In the genomic region with DNA sequence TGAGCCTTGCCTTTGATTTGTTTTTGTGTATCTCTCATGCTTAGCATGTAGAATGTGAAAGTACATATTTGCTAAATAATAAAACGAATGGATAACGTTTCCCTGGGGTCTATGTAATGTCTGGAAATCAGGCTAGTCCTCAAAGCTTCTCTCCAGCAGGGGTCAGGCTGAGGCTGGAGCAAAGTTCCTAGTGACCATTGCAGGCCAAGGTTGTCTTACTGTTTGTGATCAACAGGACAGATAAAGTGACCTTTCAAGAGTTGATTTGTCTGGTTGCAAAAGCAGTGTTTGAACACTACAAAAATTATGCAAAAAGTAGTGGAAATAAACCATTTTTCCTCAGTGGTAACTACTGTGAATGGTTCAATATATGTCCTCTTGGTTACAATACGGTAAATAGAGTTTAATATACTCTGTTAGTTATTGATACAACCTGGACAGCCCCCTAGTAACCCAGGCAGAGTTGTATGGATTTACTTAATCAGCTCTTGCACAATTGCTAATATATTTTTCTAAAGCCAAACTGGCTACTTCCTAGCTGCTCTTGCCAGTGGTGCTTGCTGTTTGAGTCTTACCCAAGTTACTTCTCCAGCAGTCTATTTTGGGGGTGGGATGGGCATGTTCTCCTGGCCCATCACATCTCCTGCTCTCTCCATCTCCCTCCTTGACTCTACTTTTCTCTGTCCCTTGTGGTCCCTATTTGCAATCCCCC, we compare ENCODE assay signal across 18 mouse cellular contexts. TPM values are rescaled to one million over a fixed set of nuclear protein-coding genes. Genes with fewer than 3 reads are reported as not detected.
DNase-seq lines count a peak whose midpoint lies in the region; ATAC-seq and TF ChIP-seq lines count a peak whose summit lies in the region.
"Had no signal": no experiment of that assay in that cellular context is flagged by ENCODE, and none has a peak within 500 bp of the region (broad histone marks: within the 10 kb centered on the region; RNA-seq: fewer than 3 reads in every experiment).

No protein-coding gene starts in this region.

- DNase-seq in lung, postnatal 0 days (ENCODE audit: low spot score): no peak
- DNase-seq in lung, adult 18-20 months: no peak
- DNase-seq in adipocyte (ENCODE audit: low spot score): peak; percentile 48
- no peak for DNase-seq in cerebellum, adult 2 months
- no peak for DNase-seq in neural tube, embryonic 10.5 days (ENCODE audit: extremely low spot score, low spot score)

- TF ChIP-seq POLR2A in cerebellum, adult 2 months (IDR thresholded peaks at IDR 0.05; ENCODE audit: borderline replicate concordance, insufficient read depth, low read length): no peak

- H3K4me3 ChIP-seq in intestine, postnatal 0 days (ENCODE audit: low read depth, low read length): no peak overlapping the region
- no peak overlapping the region for H3K4me3 ChIP-seq in intestine, embryonic 15.5 days (replicated peaks)
- H3K4me3 ChIP-seq in lung, postnatal 0 days (ENCODE audit: low read depth, low read length): no peak overlapping the region
- H3K4me3 ChIP-seq in cerebellum, adult 2 months (replicated peaks; ENCODE audit: insufficient read depth, low read depth, low read length): no peak overlapping the region
- H3K4me3 ChIP-seq: embryonic facial prominence, embryonic 12.5 days; forebrain, embryonic 12.5 days; lung, embryonic 15.5 days had no signal

- H3K27ac ChIP-seq in intestine, postnatal 0 days (ENCODE audit: low read depth, low read length): no peak overlapping the region
- no peak overlapping the region for H3K27ac ChIP-seq in intestine, embryonic 15.5 days
- no peak overlapping the region for H3K27ac ChIP-seq in lung, postnatal 0 days (ENCODE audit: low read length)
- no peak overlapping the region for H3K27ac ChIP-seq in cerebellum, adult 2 months (ENCODE audit: insufficient read depth, low read length)
- H3K27ac ChIP-seq: embryonic facial prominence, embryonic 12.5 days; forebrain, embryonic 12.5 days; lung, embryonic 15.5 days had no signal

- H3K36me3 ChIP-seq in intestine, postnatal 0 days (ENCODE audit: control insufficient read depth, insufficient read depth): no peaks in the 10 kb centered on the region
- H3K36me3 ChIP-seq in intestine, embryonic 15.5 days: no peaks in the 10 kb centered on the region
- no peaks in the 10 kb centered on the region for H3K36me3 ChIP-seq in lung, postnatal 0 days (ENCODE audit: insufficient read depth, low read length)
- H3K36me3 ChIP-seq: embryonic facial prominence, embryonic 12.5 days had no signal

- no peaks in the 10 kb centered on the region for H3K27me3 ChIP-seq in intestine, postnatal 0 days (replicated peaks; ENCODE audit: control insufficient read depth, insufficient read depth, low read length)
- no peaks in the 10 kb centered on the region for H3K27me3 ChIP-seq in intestine, embryonic 15.5 days (replicated peaks)
- H3K27me3 ChIP-seq in lung, postnatal 0 days (replicated peaks; ENCODE audit: insufficient read depth, low read length): no peaks in the 10 kb centered on the region
- no peaks in the 10 kb centered on the region for H3K27me3 ChIP-seq in cerebellum, adult 2 months (ENCODE audit: control insufficient read depth, insufficient read depth, low read length)
- H3K27me3 ChIP-seq: embryonic facial prominence, embryonic 12.5 days; forebrain, embryonic 12.5 days; lung, embryonic 15.5 days had no signal

- no peak for ATAC-seq in intestine, postnatal 0 days
- ATAC-seq in intestine, embryonic 15.5 days: no peak
- no peak for ATAC-seq in lung, postnatal 0 days
- ATAC-seq in erythroblast, adult 5-6 weeks (replicated peaks; ENCODE audit: low FRiP score, poor library complexity, severe bottlenecking): 0 out of 2 replicates have a peak, but pooled peaks have one; percentile 35

- no peak for TF ChIP-seq EP300 in lung, postnatal 0 days (IDR thresholded peaks at IDR 0.05)

- no peaks in the 10 kb centered on the region; the same call in 1 of the 2 replicates for H3K4me1 ChIP-seq in intestine, postnatal 0 days (replicated peaks; ENCODE audit: control insufficient read depth, insufficient read depth, low read length)
- 0 out of 2 replicates have a peak, but pooled peaks cover 5% of the 10 kb centered on the region for H3K4me1 ChIP-seq in intestine, embryonic 15.5 days (replicated peaks)
- H3K4me1 ChIP-seq in lung, postnatal 0 days (ENCODE audit: insufficient read depth, low read depth, low read length): no peaks in the 10 kb centered on the region
- no peaks in the 10 kb centered on the region for H3K4me1 ChIP-seq in cerebellum, adult 2 months (ENCODE audit: control insufficient read depth, insufficient read depth, low read length)
- H3K4me1 ChIP-seq: embryonic facial prominence, embryonic 12.5 days; forebrain, embryonic 12.5 days; lung, embryonic 15.5 days had no signal

- H3K4me2 ChIP-seq in intestine, postnatal 0 days (replicated peaks; ENCODE audit: low read depth): no peak overlapping the region
- no peak overlapping the region for H3K4me2 ChIP-seq in intestine, embryonic 15.5 days (replicated peaks)
- no peak overlapping the region for H3K4me2 ChIP-seq in lung, postnatal 0 days (replicated peaks; ENCODE audit: low read depth, low read length)
- H3K4me2 ChIP-seq: embryonic facial prominence, embryonic 12.5 days; forebrain, embryonic 12.5 days; heart, embryonic 11.5 days; lung, embryonic 15.5 days had no signal

- H3K9me3 ChIP-seq in intestine, postnatal 0 days (ENCODE audit: control insufficient read depth): no peaks in the 10 kb centered on the region
- no peaks in the 10 kb centered on the region for H3K9me3 ChIP-seq in intestine, embryonic 15.5 days
- H3K9me3 ChIP-seq in lung, postnatal 0 days (ENCODE audit: low read length): no peaks in the 10 kb centered on the region
- H3K9me3 ChIP-seq: embryonic facial prominence, embryonic 12.5 days; forebrain, embryonic 12.5 days; lung, embryonic 15.5 days had no signal

- no peak overlapping the region for H3K9ac ChIP-seq in intestine, postnatal 0 days (ENCODE audit: low read depth, low read length)
- no peak overlapping the region for H3K9ac ChIP-seq in intestine, embryonic 15.5 days
- H3K9ac ChIP-seq in lung, postnatal 0 days (replicated peaks; ENCODE audit: low read depth): no peak overlapping the region
- H3K9ac ChIP-seq: embryonic facial prominence, embryonic 12.5 days; forebrain, embryonic 12.5 days; lung, embryonic 15.5 days had no signal

- 71% methylated on average over 3 of the region's 3 CpGs for WGBS in intestine, postnatal 0 days
- WGBS in intestine, embryonic 15.5 days: 74% methylated on average over 3 of the region's 3 CpGs
- WGBS in lung, postnatal 0 days: 77% methylated on average over 3 of the region's 3 CpGs
- WGBS in cerebellum, adult 2 months: 77% methylated on average over 3 of the region's 3 CpGs

- peak; percentile 54 for TF ChIP-seq CTCF in intestine, postnatal 0 days (IDR thresholded peaks at IDR 0.05; ENCODE audit: low read depth)
- peak; percentile 46 for TF ChIP-seq CTCF in lung, postnatal 0 days (IDR thresholded peaks at IDR 0.05)
- TF ChIP-seq CTCF in cerebellum, adult 2 months (IDR thresholded peaks at IDR 0.05; ENCODE audit: borderline replicate concordance, insufficient read depth, low read depth, low read length): no peak

RNA-seq across cellular contexts. Expression of gene Serpinb1a, which starts 23.7 kb away (rescaled TPM):
- 598 and 670 TPM in 2 replicates for polyA plus RNA-seq in intestine, postnatal 0 days (2015; fragmentation: Nextera tagmentation; extraction: Ambion mirVana)
- 160 and 164 TPM in 2 replicates for polyA plus RNA-seq in intestine, embryonic 15.5 days (2015; fragmentation: Nextera tagmentation; extraction: Ambion mirVana)
- 32.0 and 33.2 TPM in 2 replicates for polyA plus RNA-seq in lung, postnatal 0 days (2015; fragmentation: Nextera tagmentation; extraction: Ambion mirVana)
- total RNA-seq in erythroblast, adult 5-6 weeks (2015; ENCODE audit: low replicate concordance): 141 and 144 TPM in 2 replicates
- total RNA-seq in erythroblast, adult 5-6 weeks (2017; ENCODE audit: low replicate concordance): 133 and 225 TPM in 2 replicates
- polyA plus RNA-seq in cerebellum, adult 2 months (2012; rRNA removed): 24.4 and 31.1 TPM in 2 replicates

RNA-seq across cellular contexts. Expression of gene D930007J09Rik, which starts 24.6 kb away (rescaled TPM):
- not detected in 2 replicates for polyA plus RNA-seq in intestine, postnatal 0 days (2015; fragmentation: Nextera tagmentation; extraction: Ambion mirVana)
- polyA plus RNA-seq in intestine, embryonic 15.5 days (2015; fragmentation: Nextera tagmentation; extraction: Ambion mirVana): not detected in 2 replicates
- not detected in 2 replicates for polyA plus RNA-seq in lung, postnatal 0 days (2015; fragmentation: Nextera tagmentation; extraction: Ambion mirVana)
- not detected in 2 replicates for total RNA-seq in erythroblast, adult 5-6 weeks (2015; ENCODE audit: low replicate concordance)
- not detected in 2 replicates for total RNA-seq in erythroblast, adult 5-6 weeks (2017; ENCODE audit: low replicate concordance)
- polyA plus RNA-seq in cerebellum, adult 2 months (2012; rRNA removed): 0.88 TPM in 1 of 2 replicates, not detected in the other
- total RNA-seq: gastrocnemius, adult 18-20 months; heart, postnatal 4 days; monocyte, adult 5-6 weeks; neutrophil, adult 5-6 weeks had no signal
- polyA plus RNA-seq: CD4-positive, CD25-positive, alpha-beta regulatory T cell, adult 4 months; embryonic facial prominence, embryonic 12.5 days; forebrain, embryonic 12.5 days; heart, embryonic 11.5 days; lung, embryonic 15.5 days; stomach, embryonic 14.5 days had no signal

RNA-seq across cellular contexts. Expression of gene Wrnip1, which starts 25.4 kb away (rescaled TPM):
- polyA plus RNA-seq in intestine, postnatal 0 days (2015; fragmentation: Nextera tagmentation; extraction: Ambion mirVana): 14.5 and 15.6 TPM in 2 replicates
- polyA plus RNA-seq in intestine, embryonic 15.5 days (2015; fragmentation: Nextera tagmentation; extraction: Ambion mirVana): 24.8 and 26.2 TPM in 2 replicates
- 16.3 and 18.9 TPM in 2 replicates for polyA plus RNA-seq in lung, postnatal 0 days (2015; fragmentation: Nextera tagmentation; extraction: Ambion mirVana)
- 2.7 and 7.5 TPM in 2 replicates for total RNA-seq in erythroblast, adult 5-6 weeks (2015; ENCODE audit: low replicate concordance)
- 18.2 and 20.5 TPM in 2 replicates for total RNA-seq in erythroblast, adult 5-6 weeks (2017; ENCODE audit: low replicate concordance)
- 57.2 and 63.7 TPM in 2 replicates for polyA plus RNA-seq in cerebellum, adult 2 months (2012; rRNA removed)

RNA-seq across cellular contexts. Expression of gene Mylk4, which starts 43.5 kb away (rescaled TPM):
- not detected in 2 replicates for polyA plus RNA-seq in intestine, postnatal 0 days (2015; fragmentation: Nextera tagmentation; extraction: Ambion mirVana)
- 0.08 TPM in 1 of 2 replicates, not detected in the other for polyA plus RNA-seq in intestine, embryonic 15.5 days (2015; fragmentation: Nextera tagmentation; extraction: Ambion mirVana)
- 0.02 TPM in 1 of 2 replicates, not detected in the other for polyA plus RNA-seq in lung, postnatal 0 days (2015; fragmentation: Nextera tagmentation; extraction: Ambion mirVana)
- 0.21 TPM in 1 of 2 replicates, not detected in the other for total RNA-seq in erythroblast, adult 5-6 weeks (2015; ENCODE audit: low replicate concordance)
- not detected in 2 replicates for total RNA-seq in erythroblast, adult 5-6 weeks (2017; ENCODE audit: low replicate concordance)
- 0.19 and 0.21 TPM in 2 replicates for polyA plus RNA-seq in cerebellum, adult 2 months (2012; rRNA removed)
- total RNA-seq: monocyte, adult 5-6 weeks; neutrophil, adult 5-6 weeks had no signal
- polyA plus RNA-seq: CD4-positive, CD25-positive, alpha-beta regulatory T cell, adult 4 months had no signal
